Mouse (Mus musculus): ENCODE data around the gene Cab39l.
"Not testable (repeated sequence)": the region's sequence is repeated elsewhere in the genome, so short reads cannot be mapped to it uniquely, and the experiment has no call there.

The Cab39l gene

DNA sequence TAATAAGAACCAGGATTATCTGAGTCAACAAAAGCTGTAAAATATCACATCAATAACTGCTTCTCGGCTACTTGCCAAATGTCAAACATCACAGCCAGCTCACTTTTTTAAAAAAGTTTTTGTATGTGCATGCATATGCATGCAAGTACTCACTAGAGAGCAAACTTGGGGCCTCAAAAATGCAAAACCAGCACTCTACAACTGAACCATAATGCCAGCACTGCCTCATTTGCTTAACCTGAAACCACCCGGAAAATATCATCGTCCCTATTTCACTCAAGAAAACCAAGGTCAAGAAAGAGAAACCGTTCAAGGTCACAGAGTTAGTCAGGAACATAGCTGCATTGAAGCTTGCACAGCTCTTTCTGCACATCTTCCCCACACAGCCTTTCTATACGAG, 135.6 kb downstream of the Cab39l start:
- DNase-seq (ENCODE audit: low spot score in 2 of 2), result no peak

- peak in 1 of 2 experiments; percentile 55 for DNase-seq (ENCODE audit: low spot score in 2 of 2)
Observed at GRCm38 (mm10) chr14:59590614-59591013, 149.8 kb downstream of the Cab39l start.

GRCm38 (mm10) chr14:59591901-59592300, 151.1 kb downstream of the Cab39l start:
- no peak for DNase-seq (ENCODE audit: low spot score in 2 of 2)

DNA sequence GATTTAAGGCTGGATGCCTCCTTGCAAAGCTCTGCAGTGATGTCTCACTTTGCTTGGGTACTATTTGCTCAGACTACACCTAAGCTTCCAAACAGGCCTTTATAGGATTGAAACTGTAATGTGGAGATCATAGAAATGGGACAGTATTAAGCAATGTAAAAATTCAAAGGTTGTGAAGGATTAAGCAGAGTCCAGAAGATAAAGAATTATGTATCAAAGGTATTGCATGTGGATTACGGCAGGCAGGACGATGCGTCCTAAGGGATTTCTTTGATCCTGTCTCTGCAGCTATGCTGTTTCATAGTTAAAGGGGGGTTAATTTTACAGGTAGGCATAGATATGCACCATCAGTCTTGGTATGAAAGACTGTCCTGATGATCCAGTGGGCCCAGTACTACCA, 151.8 kb downstream of the Cab39l start:
- DNase-seq (ENCODE audit: low spot score in 2 of 2), result no peak

- no peak for DNase-seq (ENCODE audit: low spot score in 2 of 2)
Observed at GRCm38 (mm10) chr14:59594988-59595387, 154.2 kb downstream of the Cab39l start.

GRCm38 (mm10) chr14:59597398-59598259, 156.9 kb downstream of the Cab39l start, which contains the start of gene Cdadc1:
TSS of gene Cdadc1 (minus strand) at chr14:59597959.
- peak; percentile 96 to 99 for DNase-seq (ENCODE audit: low spot score in 2 of 2)

DNA sequence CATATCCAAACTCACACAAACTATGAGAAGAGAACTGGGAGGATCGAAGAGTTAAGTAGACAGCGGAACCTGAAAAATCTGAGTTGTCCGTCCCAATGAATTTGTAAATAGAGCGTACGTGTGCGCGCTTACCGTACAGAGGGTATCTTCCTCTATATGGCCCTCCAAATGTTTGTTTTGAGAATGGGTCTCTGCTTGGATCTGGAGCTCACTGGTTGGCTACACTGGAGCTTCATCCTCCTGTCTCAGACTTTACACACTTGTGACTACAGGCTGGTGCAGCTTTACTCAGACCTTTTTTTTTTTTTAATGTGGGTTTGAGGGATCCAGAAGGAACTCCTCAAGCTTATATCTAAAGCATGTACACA, 157.5 kb downstream of the Cab39l start:
- DNase-seq (ENCODE audit: low spot score in 2 of 2), result no peak

- DNase-seq (ENCODE audit: low spot score in 2 of 2), result peak in 1 of 2 experiments; percentile 31
Observed at GRCm38 (mm10) chr14:59604002-59604645, 163.4 kb downstream of the Cab39l start.

DNA sequence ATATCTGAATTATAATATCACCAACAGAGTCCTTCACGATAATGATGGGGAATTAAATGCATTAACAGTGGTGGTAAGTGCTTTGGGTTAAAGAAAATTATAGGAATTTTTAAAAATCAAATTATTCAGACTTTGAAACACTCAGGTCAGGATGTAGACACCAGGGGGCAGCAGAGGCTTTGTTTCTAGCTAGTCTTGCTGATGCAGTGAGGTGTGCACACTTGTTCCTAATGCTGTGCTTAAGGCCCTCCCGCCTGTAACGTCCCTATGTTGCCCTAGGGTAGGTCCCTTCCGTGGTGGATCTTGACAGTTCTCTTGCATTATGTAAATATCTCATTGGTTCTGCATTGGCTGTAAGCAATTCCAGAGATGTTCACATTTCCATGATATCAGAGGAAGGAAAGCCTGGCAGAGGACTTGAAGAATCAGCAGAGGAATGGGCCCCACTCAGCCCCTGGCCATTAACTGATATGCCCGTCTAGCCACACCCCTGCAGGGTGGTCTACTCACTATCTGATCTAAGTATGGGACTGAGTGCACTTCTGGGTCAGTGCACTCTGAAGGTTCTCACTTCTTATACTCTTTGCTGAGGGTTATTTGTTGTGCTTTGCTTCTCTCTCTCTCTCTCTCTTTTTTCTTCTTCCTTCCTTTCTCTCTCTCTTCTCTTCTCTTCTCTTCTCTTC, 165.0 kb downstream of the Cab39l start:
- peak; percentile 52 to 83 for DNase-seq (ENCODE audit: low spot score in 2 of 2)

GRCm38 (mm10) chr14:59607021-59607420, 166.2 kb downstream of the Cab39l start:
- no peak for DNase-seq (ENCODE audit: low spot score in 2 of 2)

DNA sequence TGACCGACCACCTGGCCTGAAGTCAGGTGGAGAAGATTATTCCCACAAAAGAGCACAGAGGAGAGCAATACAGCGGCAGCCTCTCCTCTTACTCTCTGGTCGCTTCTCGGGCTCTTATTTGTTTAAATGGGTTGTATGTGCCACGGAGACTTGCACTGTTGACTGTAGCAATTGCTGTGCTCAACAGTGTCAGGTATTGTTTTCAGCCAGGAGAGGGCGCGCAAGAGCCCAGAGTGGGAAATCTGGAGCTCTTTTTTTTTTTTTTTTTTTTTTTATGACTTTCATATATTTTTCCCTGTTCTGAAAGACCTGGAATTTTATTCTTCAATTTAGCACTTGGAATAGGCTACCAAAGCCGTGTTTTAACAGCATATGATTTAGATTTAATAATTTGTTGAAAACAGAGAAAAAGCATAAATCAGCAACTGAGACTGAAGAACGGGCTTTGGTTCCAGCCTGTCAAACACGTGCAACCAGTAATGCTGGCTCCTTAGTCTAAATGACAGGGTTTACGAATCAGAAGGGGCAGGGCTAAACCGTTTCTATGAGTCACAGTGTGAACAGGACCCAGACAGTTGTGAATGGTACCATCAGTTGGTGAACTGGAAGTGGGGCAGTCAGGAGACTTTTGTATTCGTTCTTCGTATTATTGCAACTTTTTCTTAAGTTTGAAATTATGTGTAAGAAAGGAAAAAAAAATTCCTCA, 172.3 kb downstream of the Cab39l start:
- DNase-seq (ENCODE audit: low spot score in 2 of 2), result peak in 1 of 2 experiments; percentile 76

DNA sequence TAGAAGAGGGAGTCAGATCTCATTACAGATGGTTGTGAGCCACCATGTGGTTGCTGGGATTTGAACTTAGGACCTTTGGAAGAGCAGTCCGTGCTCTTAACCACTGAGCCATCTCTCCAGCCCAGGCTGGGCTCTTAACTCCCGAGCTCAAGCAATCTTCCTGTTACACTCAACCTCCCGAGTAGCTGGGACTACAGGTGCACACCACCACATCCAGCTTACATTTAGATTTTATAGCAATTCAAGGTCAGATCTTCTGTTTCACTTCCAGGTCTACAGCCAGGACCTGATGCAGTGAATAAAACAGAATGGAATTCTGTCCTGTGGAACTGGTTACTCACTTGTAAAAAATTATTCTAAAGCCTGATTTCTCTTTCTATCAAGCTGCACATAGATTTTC, 173.4 kb downstream of the Cab39l start:
- DNase-seq (ENCODE audit: low spot score in 2 of 2), result not testable (repeated sequence)

GRCm38 (mm10) chr14:59616802-59617201, 176.0 kb downstream of the Cab39l start:
- no peak for DNase-seq (ENCODE audit: low spot score in 2 of 2)

GRCm38 (mm10) chr14:59624326-59624885, 183.6 kb downstream of the Cab39l start:
- DNase-seq (ENCODE audit: low spot score in 2 of 2), result no peak

- peak; percentile 23 to 48 for DNase-seq (ENCODE audit: low spot score in 2 of 2)
Observed at GRCm38 (mm10) chr14:59625158-59625805, 184.5 kb downstream of the Cab39l start, which contains the start of gene Shisa2. TSS of gene Shisa2 (plus strand) at chr14:59625308.

DNA sequence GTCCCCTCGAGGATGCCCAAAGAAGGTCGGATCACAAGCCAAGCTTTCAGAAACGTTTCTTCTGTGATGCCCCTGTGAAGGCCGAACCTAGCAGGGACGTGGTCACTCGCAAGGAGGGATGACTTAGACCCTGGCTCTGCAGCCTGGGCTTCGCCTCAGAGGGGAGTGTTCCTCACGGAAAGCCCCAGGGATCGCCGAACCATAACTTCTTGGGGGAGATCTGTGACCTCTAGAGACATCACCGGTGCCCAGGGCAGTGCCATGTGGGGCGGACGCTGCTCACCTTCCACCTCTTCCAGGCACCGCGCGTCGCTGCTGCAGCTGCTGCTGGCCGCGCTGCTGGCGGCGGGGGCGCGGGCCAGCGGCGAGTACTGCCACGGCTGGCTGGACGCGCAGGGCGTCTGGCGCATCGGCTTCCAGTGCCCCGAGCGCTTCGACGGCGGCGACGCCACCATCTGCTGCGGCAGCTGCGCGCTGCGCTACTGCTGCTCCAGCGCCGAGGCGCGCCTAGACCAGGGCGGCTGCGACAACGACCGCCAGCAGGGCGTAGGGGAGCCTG, 185.1 kb downstream of the Cab39l start:
- DNase-seq (ENCODE audit: low spot score in 2 of 2), result peak in 1 of 2 experiments; percentile 37

DNA sequence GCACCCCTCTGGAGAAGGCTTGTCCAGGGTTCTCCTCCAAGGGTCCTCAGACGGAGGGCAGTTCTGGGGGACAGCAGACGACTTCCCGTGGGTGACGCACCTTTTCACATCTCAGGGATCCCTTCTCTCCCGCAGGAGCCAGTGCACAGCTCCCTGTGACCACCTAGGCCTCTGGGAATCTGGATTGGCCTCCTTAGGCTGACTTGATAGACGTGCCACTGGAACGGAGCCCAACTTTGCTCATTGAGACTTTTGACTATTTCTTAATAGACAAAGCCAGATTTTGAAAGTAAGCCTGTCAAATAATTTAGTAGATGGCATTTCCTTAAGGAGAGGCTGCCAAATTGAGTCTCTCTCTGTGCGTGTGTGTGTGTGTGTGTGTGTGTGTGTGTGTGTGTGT, 185.9 kb downstream of the Cab39l start:
- no peak for DNase-seq (ENCODE audit: low spot score in 2 of 2)

GRCm38 (mm10) chr14:59627142-59627680, 186.4 kb downstream of the Cab39l start:
- DNase-seq (ENCODE audit: low spot score in 2 of 2), result no peak

- no peak for DNase-seq (ENCODE audit: low spot score in 2 of 2)
Observed at GRCm38 (mm10) chr14:59627823-59628222, 187.1 kb downstream of the Cab39l start.

DNA sequence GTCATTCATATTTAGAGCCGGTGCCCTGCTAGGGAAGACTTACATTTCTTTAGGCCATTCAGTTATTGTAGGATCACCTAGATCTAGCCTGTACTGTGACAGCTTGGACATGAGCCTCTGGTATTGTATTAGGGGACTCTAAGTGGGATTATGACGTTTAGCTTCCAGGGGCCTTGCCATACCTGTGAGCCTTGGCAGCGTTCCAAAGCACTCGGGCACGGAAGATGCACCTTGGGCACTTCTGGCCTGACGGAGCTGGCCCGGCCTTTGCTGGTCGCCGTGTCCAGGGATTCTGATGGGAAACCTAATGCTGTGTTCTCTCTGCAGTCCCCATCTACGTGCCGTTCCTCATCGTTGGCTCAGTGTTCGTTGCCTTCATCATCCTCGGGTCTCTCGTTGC, 188.5 kb downstream of the Cab39l start:
- no peak for DNase-seq (ENCODE audit: low spot score in 2 of 2)

All from spleen, postnatal 10 days (tissue).